Mouse (Mus musculus) liver, embryonic 14.5 days (tissue): ENCODE measurements around the gene Exoc6b.

Experiments
- CTCF ChIP-seq: IDR thresholded peaks from 2 replicates; pipeline ENCODE4 v1.5.1; 2016; ENCODE audit warnings: antibody characterized with exemption, low read depth, control low read depth
- EP300 ChIP-seq: IDR thresholded peaks from 2 replicates; pipeline ENCODE4 v1.6.1; 2016; ENCODE audit warnings: antibody characterized with exemption, low read depth

DNA sequence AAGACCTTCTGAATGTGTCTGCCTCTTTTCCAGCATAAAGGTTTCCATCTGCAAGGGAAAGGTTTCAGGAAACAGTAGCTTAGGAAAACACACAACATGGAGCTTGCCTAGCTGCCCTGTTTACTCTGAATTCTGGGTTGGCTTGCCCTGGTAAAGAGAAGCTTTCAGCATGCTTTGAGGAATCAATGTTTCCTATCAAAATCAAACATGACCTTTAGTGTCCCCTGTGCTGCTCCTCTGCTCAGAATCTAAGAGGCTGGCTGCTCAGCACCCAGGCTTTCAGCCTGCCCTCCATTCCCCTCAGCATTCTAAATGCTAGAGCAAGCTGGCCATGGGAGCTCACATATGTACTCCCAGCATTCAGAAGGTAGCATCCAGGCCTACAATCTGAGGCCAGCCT lies 228.2 kb downstream of the Exoc6b start:
- TF ChIP-seq CTCF: no peak
- TF ChIP-seq EP300: no peak
